Mouse (Mus musculus): Measurements from ENCODE around the gene Dnajb3. TPM values are rescaled to one million over a fixed set of nuclear protein-coding genes. Genes with fewer than 3 reads are reported as not detected.

The Dnajb3 gene
- polyA plus RNA-seq, 1 experiment: not detected

- peak overlapping the region; percentile 9 for H3K4me3 ChIP-seq (replicated peaks)
- no peaks in the 10 kb centered on the region for H3K4me1 ChIP-seq
- no peak for TF ChIP-seq FLI1 (IDR thresholded peaks at IDR 0.05; ENCODE audit: low read length)
- TF ChIP-seq GATA1 (IDR thresholded peaks at IDR 0.05; ENCODE audit: borderline replicate concordance, low read length): no peak
- no peaks in the 10 kb centered on the region for H3K36me3 ChIP-seq (replicated peaks; ENCODE audit: low read length)
- H3K9me3 ChIP-seq: peaks cover 27% of the 10 kb centered on the region
- H3K27me3 ChIP-seq (replicated peaks): no peaks in the 10 kb centered on the region
Observed at GRCm38 (mm10) chr1:88218051-88218450, 12.5 kb upstream of the Dnajb3 start.

- H3K4me1 ChIP-seq: no peaks in the 10 kb centered on the region
- H3K27me3 ChIP-seq (replicated peaks): no peaks in the 10 kb centered on the region
- H3K36me3 ChIP-seq (replicated peaks; ENCODE audit: low read length): no peaks in the 10 kb centered on the region
- no peak overlapping the region for H3K4me3 ChIP-seq (replicated peaks)
- TF ChIP-seq FLI1 (IDR thresholded peaks at IDR 0.05; ENCODE audit: low read length) (no peak), GATA1 (IDR thresholded peaks at IDR 0.05; ENCODE audit: borderline replicate concordance, low read length) (no peak)
- peaks cover 28% of the 10 kb centered on the region for H3K9me3 ChIP-seq
Observed at GRCm38 (mm10) chr1:88217576-88217975, 12.0 kb upstream of the Dnajb3 start.

- H3K9me3 ChIP-seq: peaks cover 32% of the 10 kb centered on the region
- H3K4me1 ChIP-seq: no peaks in the 10 kb centered on the region
- no peaks in the 10 kb centered on the region for H3K36me3 ChIP-seq (replicated peaks; ENCODE audit: low read length)
- no peaks in the 10 kb centered on the region for H3K27me3 ChIP-seq (replicated peaks)
- no peak overlapping the region for H3K4me3 ChIP-seq (replicated peaks)
- TF ChIP-seq FLI1 (IDR thresholded peaks at IDR 0.05; ENCODE audit: low read length) (no peak), GATA1 (IDR thresholded peaks at IDR 0.05; ENCODE audit: borderline replicate concordance, low read length) (no peak)
Observed at GRCm38 (mm10) chr1:88217144-88217543, 11.6 kb upstream of the Dnajb3 start.

GRCm38 (mm10) chr1:88216551-88216950, 11.0 kb upstream of the Dnajb3 start:
- H3K9me3 ChIP-seq: peaks cover 38% of the 10 kb centered on the region
- no peaks in the 10 kb centered on the region for H3K36me3 ChIP-seq (replicated peaks; ENCODE audit: low read length)
- no peak overlapping the region for H3K4me3 ChIP-seq (replicated peaks)
- H3K27me3 ChIP-seq (replicated peaks): no peaks in the 10 kb centered on the region
- no peaks in the 10 kb centered on the region for H3K4me1 ChIP-seq
- TF ChIP-seq GATA1 (IDR thresholded peaks at IDR 0.05; ENCODE audit: borderline replicate concordance, low read length) (no peak), FLI1 (IDR thresholded peaks at IDR 0.05; ENCODE audit: low read length) (no peak)

- no peak for TF ChIP-seq GATA1 (IDR thresholded peaks at IDR 0.05; ENCODE audit: borderline replicate concordance, low read length)
- TF ChIP-seq FLI1 (IDR thresholded peaks at IDR 0.05; ENCODE audit: low read length): no peak
- no peaks in the 10 kb centered on the region for H3K27me3 ChIP-seq (replicated peaks)
- no peaks in the 10 kb centered on the region for H3K4me1 ChIP-seq
- no peaks in the 10 kb centered on the region for H3K36me3 ChIP-seq (replicated peaks; ENCODE audit: low read length)
- H3K9me3 ChIP-seq: peaks cover 40% of the 10 kb centered on the region
- no peak overlapping the region for H3K4me3 ChIP-seq (replicated peaks)
Observed at GRCm38 (mm10) chr1:88215466-88216380, 10.1 kb upstream of the Dnajb3 start.

DNA sequence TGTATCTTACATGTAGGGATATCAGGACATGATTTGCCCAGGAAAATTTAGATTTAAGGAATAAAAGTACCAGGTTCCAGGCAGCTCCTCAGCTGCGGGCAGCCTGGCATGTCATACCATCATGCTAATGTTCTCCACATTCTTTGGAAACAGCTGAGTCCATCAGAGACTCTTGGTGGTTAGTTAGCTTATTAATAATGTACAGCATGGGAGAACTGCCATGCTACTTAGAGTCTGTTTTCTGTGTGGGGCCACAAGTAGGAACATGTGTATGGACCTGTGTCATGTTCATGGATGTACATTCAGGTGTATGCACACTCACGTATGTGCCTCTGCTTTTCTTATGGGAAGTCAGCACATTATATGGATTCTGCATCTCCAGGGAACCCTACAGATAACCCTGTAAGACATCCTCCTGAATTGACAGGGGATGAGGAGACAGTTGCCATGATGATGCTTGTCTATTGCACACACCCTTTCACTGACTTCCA, 8.9 kb upstream of the Dnajb3 start:
- TF ChIP-seq GATA1 (IDR thresholded peaks at IDR 0.05; ENCODE audit: borderline replicate concordance, low read length) (no peak), FLI1 (IDR thresholded peaks at IDR 0.05; ENCODE audit: low read length) (no peak)
- Histone ChIP-seq H3K36me3 (replicated peaks; ENCODE audit: low read length) (no peaks in the 10 kb centered on the region), H3K4me1 (no peaks in the 10 kb centered on the region), H3K9me3 (peaks cover 40% of the 10 kb centered on the region), H3K27me3 (replicated peaks) (no peaks in the 10 kb centered on the region), H3K4me3 (replicated peaks) (no peak overlapping the region)

- no peaks in the 10 kb centered on the region for H3K27me3 ChIP-seq (replicated peaks)
- H3K9me3 ChIP-seq: peaks cover 40% of the 10 kb centered on the region
- no peaks in the 10 kb centered on the region for H3K36me3 ChIP-seq (replicated peaks; ENCODE audit: low read length)
- no peak overlapping the region for H3K4me3 ChIP-seq (replicated peaks)
- TF ChIP-seq FLI1 (IDR thresholded peaks at IDR 0.05; ENCODE audit: low read length) (no peak; the same call in 1 of the 2 replicates), GATA1 (IDR thresholded peaks at IDR 0.05; ENCODE audit: borderline replicate concordance, low read length) (0 out of 3 replicates have a peak, but pooled peaks have one; percentile 10)
- no peaks in the 10 kb centered on the region for H3K4me1 ChIP-seq
Observed at GRCm38 (mm10) chr1:88213766-88214461, 8.3 kb upstream of the Dnajb3 start.

- Histone ChIP-seq H3K27me3 (replicated peaks) (no peaks in the 10 kb centered on the region), H3K36me3 (replicated peaks; ENCODE audit: low read length) (no peaks in the 10 kb centered on the region), H3K4me3 (replicated peaks) (no peak overlapping the region), H3K4me1 (no peaks in the 10 kb centered on the region), H3K9me3 (peaks cover 40% of the 10 kb centered on the region)
- TF ChIP-seq FLI1 (IDR thresholded peaks at IDR 0.05; ENCODE audit: low read length) (no peak), GATA1 (IDR thresholded peaks at IDR 0.05; ENCODE audit: borderline replicate concordance, low read length) (no peak)
Observed at GRCm38 (mm10) chr1:88213061-88213460, 7.5 kb upstream of the Dnajb3 start.

- no peaks in the 10 kb centered on the region for H3K4me1 ChIP-seq
- peaks cover 38% of the 10 kb centered on the region for H3K9me3 ChIP-seq
- H3K4me3 ChIP-seq (replicated peaks): no peak overlapping the region
- TF ChIP-seq FLI1 (IDR thresholded peaks at IDR 0.05; ENCODE audit: low read length): no peak
- TF ChIP-seq GATA1 (IDR thresholded peaks at IDR 0.05; ENCODE audit: borderline replicate concordance, low read length): no peak
- H3K36me3 ChIP-seq (replicated peaks; ENCODE audit: low read length): no peaks in the 10 kb centered on the region
- H3K27me3 ChIP-seq (replicated peaks): no peaks in the 10 kb centered on the region
Observed at GRCm38 (mm10) chr1:88212341-88213045, 6.9 kb upstream of the Dnajb3 start.
